Mouse (Mus musculus) stomach, postnatal 0 days (tissue): ENCODE measurements at regions not wholly inside any gene's neighbourhood (a gene's known extent, or its start where the extent isn't known, plus 50 kb on each side); places are given as distances from the start of the nearest gene placed in this dataset.
"Not testable (repeated sequence)": the region's sequence is repeated elsewhere in the genome, so short reads cannot be mapped to it uniquely, and the experiment has no call there.

Experiments
- ATAC-seq: fragments of 200-750 bp; cut with Nextera tagmentation; 2 replicates; pipeline ENCODE4 v1.8.0; 2017; ENCODE audit not compliant: low FRiP score, low TSS enrichment
- DNase-seq: peaks from one replicate; pipeline ENCODE4 v3.0.0-alpha.2; 2016; ENCODE audit warnings: low spot score
- H3K27ac ChIP-seq: fragments of 300-500 bp; sonication (generic); replicated peaks from 2 replicates; pipeline ENCODE4 v1.5.1; 2014; ENCODE audit warnings: mild to moderate bottlenecking, control low read depth
- H3K27me3 ChIP-seq: fragments of 300-500 bp; sonication (generic); 2 replicates; pipeline ENCODE4 v1.6.1; 2014; ENCODE audit warnings: low read length; ENCODE audit not compliant: control insufficient read depth, insufficient read depth
- H3K36me3 ChIP-seq: fragments of 300-500 bp; sonication (generic); 2 replicates; pipeline ENCODE4 v1.6.1; 2014; ENCODE audit warnings: low read length, mixed read lengths; ENCODE audit not compliant: control insufficient read depth, insufficient read depth
- H3K4me1 ChIP-seq: fragments of 300-500 bp; sonication (generic); replicated peaks from 2 replicates; pipeline ENCODE4 v1.6.1; 2014; ENCODE audit warnings: antibody characterized with exemption; ENCODE audit not compliant: control insufficient read depth, insufficient read depth
- H3K4me2 ChIP-seq: fragments of 300-500 bp; sonication (generic); replicated peaks from 2 replicates; pipeline ENCODE4 v1.6.1; 2014; ENCODE audit warnings: low read depth, mild to moderate bottlenecking, control low read depth, moderate library complexity
- H3K4me3 ChIP-seq: fragments of 300-500 bp; sonication (generic); 2 replicates; pipeline ENCODE4 v1.5.1; 2014; ENCODE audit warnings: low read depth, low read length, control low read depth
- H3K9ac ChIP-seq: fragments of 300-500 bp; sonication (generic); 2 replicates; pipeline ENCODE4 v1.6.1; 2014; ENCODE audit warnings: mild to moderate bottlenecking, low read length, control low read depth, mixed read lengths
- H3K9me3 ChIP-seq: fragments of 300-500 bp; sonication (generic); 2 replicates; pipeline ENCODE4 v1.6.1; 2016; ENCODE audit warnings: low read length; ENCODE audit not compliant: control insufficient read depth
- CTCF ChIP-seq: IDR thresholded peaks from 2 replicates; pipeline ENCODE4 v1.5.1; 2016; ENCODE audit warnings: antibody characterized with exemption, low read depth, mild to moderate bottlenecking, moderate library complexity
- EP300 ChIP-seq: optimal IDR thresholded peaks from 2 replicates; pipeline ENCODE3; 2016; ENCODE audit warnings: antibody characterized with exemption
- WGBS: fragments of 180-500 bp; shearing (Covaris S2); extraction: QIAGEN DNeasy Blood & Tissue Kit; methylation state at CpG from one replicate; pipeline ENCODE4 v1.1.7; 2014; 5-methylcytosine and 5-hydroxymethylcytosine counted together

GRCm38 (mm10) chr3:6100863-6101262 is 350.3 kb downstream of the Gm8797 start:
- Histone ChIP-seq H3K27ac (no peak overlapping the region), H3K9ac (no peak overlapping the region), H3K4me2 (no peak overlapping the region), H3K9me3 (no peaks in the 10 kb centered on the region), H3K36me3 (no peaks in the 10 kb centered on the region), H3K4me3 (no peak overlapping the region), H3K27me3 (no peaks in the 10 kb centered on the region), H3K4me1 (no peaks in the 10 kb centered on the region)
- no peak for DNase-seq
- WGBS: 50% methylated on average over 4 of the region's 4 CpGs
- no peak for ATAC-seq
- TF ChIP-seq EP300 (no peak), CTCF (no peak)

DNA sequence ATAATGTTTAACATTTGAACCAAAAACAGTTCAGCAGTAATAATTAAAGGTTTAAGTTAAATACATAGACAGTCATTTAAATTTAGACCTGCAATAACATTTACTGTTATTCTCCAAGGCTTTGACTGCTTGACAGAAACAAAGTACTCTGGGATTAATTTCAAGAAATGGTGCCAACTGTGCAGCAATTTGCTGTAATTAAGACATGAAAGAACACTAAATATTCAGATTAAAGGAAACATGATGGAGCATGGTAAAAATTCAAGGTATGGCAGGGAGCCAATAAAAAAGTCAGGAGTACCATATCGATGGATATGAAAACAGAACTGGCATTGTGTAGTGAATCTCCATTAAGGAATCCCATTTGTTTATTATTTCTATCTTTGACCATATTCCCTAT is 352.3 kb downstream of the Gm8797 start:
- Histone ChIP-seq H3K9me3 (no peaks in the 10 kb centered on the region), H3K9ac (no peak overlapping the region), H3K4me3 (no peak overlapping the region), H3K36me3 (no peaks in the 10 kb centered on the region), H3K27me3 (no peaks in the 10 kb centered on the region), H3K4me2 (no peak overlapping the region), H3K4me1 (no peaks in the 10 kb centered on the region), H3K27ac (no peak overlapping the region)
- DNase-seq (no peak), ATAC-seq (no peak)
- TF ChIP-seq EP300 (no peak), CTCF (no peak)
- 44% methylated on average over 1 of the region's 1 CpGs for WGBS

DNA sequence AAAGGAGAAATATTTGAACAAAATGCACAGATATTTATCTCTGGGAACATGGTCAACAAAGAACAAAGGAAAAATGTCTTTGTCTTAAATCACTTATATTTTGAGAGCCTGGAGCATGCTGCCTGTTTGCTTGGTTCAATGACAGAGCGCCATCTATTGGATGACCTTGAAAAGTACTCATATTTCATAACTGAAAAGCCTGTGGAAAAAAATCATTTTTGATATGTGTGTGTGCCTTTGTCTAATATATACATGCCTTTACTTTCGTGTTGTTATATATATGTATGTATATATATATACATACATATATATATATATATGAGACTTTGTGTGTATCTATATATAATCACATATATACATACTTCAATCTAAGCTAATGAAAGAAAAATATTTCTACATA is 356.1 kb downstream of the Gm8797 start:
- 8% methylated on average over 2 of the region's 2 CpGs for WGBS
- H3K4me1 ChIP-seq: no peaks in the 10 kb centered on the region

GRCm38 (mm10) chr3:6107377-6108155 is 357.0 kb downstream of the Gm8797 start:
- H3K4me3 ChIP-seq: no peak overlapping the region
- no peaks in the 10 kb centered on the region for H3K27me3 ChIP-seq
- H3K4me1 ChIP-seq: no peaks in the 10 kb centered on the region
- no peak for DNase-seq
- 81% methylated on average over 8 of the region's 8 CpGs for WGBS
- ATAC-seq: no peak
- TF ChIP-seq CTCF (no peak), EP300 (no peak)
- no peak overlapping the region for H3K9ac ChIP-seq
- H3K9me3 ChIP-seq: no peaks in the 10 kb centered on the region
- H3K4me2 ChIP-seq: no peak overlapping the region
- no peak overlapping the region for H3K27ac ChIP-seq
- no peaks in the 10 kb centered on the region for H3K36me3 ChIP-seq

More for the DNA sequence above, 356.1 kb downstream of the Gm8797 start:
- DNase-seq: no peak
- Histone ChIP-seq H3K9me3 (no peaks in the 10 kb centered on the region), H3K27me3 (no peaks in the 10 kb centered on the region), H3K9ac (no peak overlapping the region), H3K27ac (no peak overlapping the region), H3K36me3 (no peaks in the 10 kb centered on the region), H3K4me2 (no peak overlapping the region), H3K4me3 (no peak overlapping the region)
- peak; percentile 77 for TF ChIP-seq CTCF
- no peak for TF ChIP-seq EP300
- no peak for ATAC-seq

DNA sequence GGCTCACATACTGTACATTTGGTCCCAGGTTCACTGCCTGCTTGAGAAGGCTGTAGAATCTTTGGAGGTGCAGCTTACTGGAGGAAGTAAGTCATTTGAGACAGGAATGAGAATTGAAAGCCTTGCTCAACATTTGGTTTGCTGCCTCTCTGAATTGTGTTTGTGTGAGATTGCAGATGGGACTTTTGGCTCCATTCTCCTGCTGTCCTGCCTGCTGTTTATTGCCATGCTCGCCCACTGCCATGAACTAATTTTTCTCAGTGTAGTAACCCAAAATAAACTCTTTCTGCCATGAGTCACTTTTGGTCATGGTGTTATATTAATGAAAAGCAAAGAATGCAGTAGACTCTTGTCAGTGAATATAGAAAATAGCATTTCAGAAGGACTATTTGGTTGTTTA is 368.1 kb downstream of the Gm8797 start:
- Histone ChIP-seq H3K9ac (no peak overlapping the region), H3K4me3 (no peak overlapping the region), H3K27me3 (no peaks in the 10 kb centered on the region), H3K36me3 (no peaks in the 10 kb centered on the region), H3K27ac (no peak overlapping the region), H3K4me1 (no peaks in the 10 kb centered on the region), H3K4me2 (no peak overlapping the region), H3K9me3 (no peaks in the 10 kb centered on the region)
- ATAC-seq (no peak), DNase-seq (no peak)
- TF ChIP-seq EP300: no peak
- no peak for TF ChIP-seq CTCF
- WGBS: 42% methylated on average over 1 of the region's 1 CpGs

- not testable (repeated sequence) for H3K9ac ChIP-seq, ATAC-seq, DNase-seq, H3K36me3 ChIP-seq, H3K27me3 ChIP-seq, H3K4me2 ChIP-seq, H3K4me3 ChIP-seq, H3K9me3 ChIP-seq, H3K4me1 ChIP-seq, H3K27ac ChIP-seq
- WGBS: 79% methylated on average over 9 of the region's 9 CpGs
Observed at GRCm38 (mm10) chr3:6135754-6136153, 385.1 kb downstream of the Gm8797 start.
